Mouse (Mus musculus) limb, embryonic 14.5 days (tissue): Measurements from ENCODE around the gene 2610001J05Rik. TPM values are rescaled to one million over a fixed set of nuclear protein-coding genes. Genes with fewer than 3 reads are reported as not detected.
A peak's percentile ranks its signal among the peaks of the same experiment; 100 is the strongest.

Experiments
- ATAC-seq: fragments of 200-750 bp; cut with Nextera tagmentation; 2 replicates; pipeline ENCODE4 v1.8.0; 2017; ENCODE audit warnings: low read depth, moderate number of reproducible peaks, moderate TSS enrichment; ENCODE audit not compliant: low FRiP score
- DNase-seq: peaks from one replicate; pipeline ENCODE4 v3.0.0-alpha.2; 2015; ENCODE audit warnings: low spot score
- H3K27ac ChIP-seq: fragments of 300-500 bp; sonication (generic); replicated peaks from 2 replicates; pipeline ENCODE4 v1.5.1; 2014; ENCODE audit warnings: low read depth, mild to moderate bottlenecking, low read length, moderate library complexity, mixed read lengths
- H3K27me3 ChIP-seq: fragments of 300-500 bp; sonication (generic); 2 replicates; pipeline ENCODE4 v1.6.1; 2014; ENCODE audit warnings: low read length, mixed read lengths; ENCODE audit not compliant: control insufficient read depth, insufficient read depth
- H3K36me3 ChIP-seq: fragments of 300-500 bp; sonication (generic); 2 replicates; pipeline ENCODE4 v1.6.1; 2014; ENCODE audit warnings: mild to moderate bottlenecking, low read length, moderate library complexity, mixed read lengths; ENCODE audit not compliant: control insufficient read depth, insufficient read depth
- H3K4me1 ChIP-seq: fragments of 300-500 bp; sonication (generic); 2 replicates; pipeline ENCODE4 v1.6.1; 2014; ENCODE audit warnings: antibody characterized with exemption, low read length, mixed read lengths; ENCODE audit not compliant: control insufficient read depth, insufficient read depth
- H3K4me2 ChIP-seq: fragments of 300-500 bp; sonication (generic); replicated peaks from 2 replicates; pipeline ENCODE4 v1.6.1; 2014; ENCODE audit warnings: low read depth, mild to moderate bottlenecking, low read length, moderate library complexity; ENCODE audit not compliant: severe bottlenecking
- H3K4me3 ChIP-seq: fragments of 300-500 bp; sonication (generic); replicated peaks from 2 replicates; pipeline ENCODE4 v1.5.1; 2014; ENCODE audit warnings: low read length
- H3K9ac ChIP-seq: fragments of 300-500 bp; sonication (generic); 2 replicates; pipeline ENCODE4 v1.6.1; 2014; ENCODE audit warnings: mild to moderate bottlenecking, low read depth, low read length, moderate library complexity; ENCODE audit not compliant: severe bottlenecking
- H3K9me3 ChIP-seq: fragments of 300-500 bp; sonication (generic); 2 replicates; pipeline ENCODE4 v1.6.1; 2016; ENCODE audit warnings: low read length; ENCODE audit not compliant: control insufficient read depth
- POLR2A ChIP-seq: fragments of 200-500 bp; IDR thresholded peaks from 2 replicates; pipeline ENCODE4 v1.8.0; 2012; ENCODE audit warnings: inconsistent platforms, mild to moderate bottlenecking, moderate library complexity, borderline replicate concordance; ENCODE audit not compliant: insufficient read depth, insufficient read length; ENCODE audit errors: extremely low read depth
- WGBS: fragments of 180-500 bp; shearing (Covaris S2); extraction: QIAGEN DNeasy Blood & Tissue Kit; methylation state at CpG from one replicate; pipeline ENCODE4 v1.1.7; 2014; 5-methylcytosine and 5-hydroxymethylcytosine counted together
- polyA plus RNA-seq, 2 experiments: library from polyadenylated mRNA; depleted of rRNA in 1 of 2; stranded (reverse) in 1 of 2; unstranded in 1 of 2; fragments of >200 nt; fragmentation: Nextera tagmentation in 1 of 2; extraction: Ambion mirVana in 1 of 2; gene quantifications; 2 replicates each; pipeline versions ENCODE4 v1.2.1 to v1.2.3; 2012 to 2014

Gene 2610001J05Rik
- polyA plus RNA-seq, 2 experiments = 99.4 to 103 TPM

- Histone ChIP-seq H3K4me2 (peak overlapping the region; percentile 88), H3K9ac (peak overlapping the region; percentile 97), H3K27ac (peak overlapping the region; percentile 81), H3K4me3 (peak overlapping the region; percentile 67), H3K9me3 (no peaks in the 10 kb centered on the region), H3K27me3 (no peaks in the 10 kb centered on the region), H3K36me3 (no peaks in the 10 kb centered on the region), H3K4me1 (no peaks in the 10 kb centered on the region)
- DNase-seq (peak; percentile 62), ATAC-seq (peak; percentile 85)
- WGBS = 4% methylated on average over 38 of the region's 41 CpGs
- TF ChIP-seq POLR2A = peak; percentile 65; the same call in 1 of the 2 replicates
Measured at GRCm38 (mm10) chr6:13838677-13839344, 32.5 kb downstream of the 2610001J05Rik start.

GRCm38 (mm10) chr6:13837916-13838676, 33.2 kb downstream of the 2610001J05Rik start:
- under 1% methylated on average over 19 of the region's 19 CpGs for WGBS
- no peaks in the 10 kb centered on the region for H3K36me3 ChIP-seq
- ATAC-seq (peak; percentile 10; the same call in 1 of the 2 replicates), DNase-seq (peak; percentile 28)
- H3K9ac ChIP-seq = peak overlapping the region; percentile 97
- no peaks in the 10 kb centered on the region for H3K4me1 ChIP-seq
- H3K4me3 ChIP-seq = peak overlapping the region; percentile 67
- no peaks in the 10 kb centered on the region for H3K27me3 ChIP-seq
- no peak for TF ChIP-seq POLR2A
- H3K4me2 ChIP-seq = peak overlapping the region; percentile 88
- H3K27ac ChIP-seq = peak overlapping the region; percentile 81
- no peaks in the 10 kb centered on the region for H3K9me3 ChIP-seq

- H3K36me3 ChIP-seq = no peaks in the 10 kb centered on the region
- 78% methylated on average over 3 of the region's 3 CpGs for WGBS
- no peak overlapping the region for H3K9ac ChIP-seq
- no peak overlapping the region for H3K4me2 ChIP-seq
- no peak overlapping the region for H3K4me3 ChIP-seq
- no peak for TF ChIP-seq POLR2A
- H3K4me1 ChIP-seq = no peaks in the 10 kb centered on the region
- H3K9me3 ChIP-seq = no peaks in the 10 kb centered on the region
- no peak overlapping the region for H3K27ac ChIP-seq
- DNase-seq = no peak
- ATAC-seq = no peak
- no peaks in the 10 kb centered on the region for H3K27me3 ChIP-seq
Measured at GRCm38 (mm10) chr6:13836967-13837570, 34.2 kb downstream of the 2610001J05Rik start.

- ATAC-seq (peak; percentile 58; the same call in 1 of the 2 replicates), DNase-seq (peak; percentile 14)
- Histone ChIP-seq H3K27ac (0 out of 2 replicates have a peak overlapping the region, but pooled peaks have one; percentile 34), H3K4me2 (no peak overlapping the region), H3K9me3 (no peaks in the 10 kb centered on the region), H3K4me3 (no peak overlapping the region), H3K4me1 (no peaks in the 10 kb centered on the region), H3K36me3 (no peaks in the 10 kb centered on the region), H3K27me3 (no peaks in the 10 kb centered on the region), H3K9ac (no peak overlapping the region; the same call in 1 of the 2 replicates)
- no peak for TF ChIP-seq POLR2A
- WGBS = 62% methylated on average over 17 of the region's 17 CpGs
Measured at GRCm38 (mm10) chr6:13835720-13836665, 35.3 kb downstream of the 2610001J05Rik start.

- ATAC-seq = no peak
- Histone ChIP-seq H3K4me2 (no peak overlapping the region), H3K36me3 (no peaks in the 10 kb centered on the region), H3K4me3 (no peak overlapping the region), H3K9ac (no peak overlapping the region), H3K27me3 (no peaks in the 10 kb centered on the region), H3K4me1 (no peaks in the 10 kb centered on the region), H3K9me3 (no peaks in the 10 kb centered on the region), H3K27ac (no peak overlapping the region)
- no peak for DNase-seq
- TF ChIP-seq POLR2A = no peak
- 51% methylated on average over 2 of the region's 2 CpGs for WGBS
Measured at GRCm38 (mm10) chr6:13832770-13833169, 38.5 kb downstream of the 2610001J05Rik start.
